Mouse (Mus musculus) liver, adult (tissue): Measurements from ENCODE around the gene Il27ra.

Source experiments
- GATA4 ChIP-seq: IDR thresholded peaks from 2 replicates; pipeline ENCODE4 v1.6.1; 2014; ENCODE audit warnings: mild to moderate bottlenecking, low read length; ENCODE audit not compliant: insufficient replicate concordance

Il27ra gene

GRCm38 (mm10) chr8:83996567-83997505, 45.6 kb downstream of the Il27ra start:
- no peak for TF ChIP-seq GATA4

GRCm38 (mm10) chr8:83995973-83996372, 46.4 kb downstream of the Il27ra start:
- no peak for TF ChIP-seq GATA4

- no peak for TF ChIP-seq GATA4
Measured at GRCm38 (mm10) chr8:83994030-83994429, 48.4 kb downstream of the Il27ra start.

- no peak for TF ChIP-seq GATA4
Measured at GRCm38 (mm10) chr8:83992488-83992887, 49.9 kb downstream of the Il27ra start.

GRCm38 (mm10) chr8:83990170-83990569, 52.2 kb downstream of the Il27ra start:
- TF ChIP-seq GATA4, result no peak

- TF ChIP-seq GATA4, result no peak
Measured at GRCm38 (mm10) chr8:83989243-83989642, 53.1 kb downstream of the Il27ra start.

- TF ChIP-seq GATA4, result no peak
Measured at GRCm38 (mm10) chr8:83982449-83982848, 59.9 kb downstream of the Il27ra start.

- no peak for TF ChIP-seq GATA4
Measured at GRCm38 (mm10) chr8:83981533-83981932, 60.9 kb downstream of the Il27ra start.

GRCm38 (mm10) chr8:83980845-83981244, 61.5 kb downstream of the Il27ra start:
- no peak for TF ChIP-seq GATA4
